Mouse (Mus musculus) erythroblast, embryonic 14.5 days (primary cell): ENCODE measurements around the gene Utrn.

ENCODE experiments used
- GATA1 ChIP-seq: IDR thresholded peaks from 2 replicates; pipeline ENCODE4 v1.6.1; 2012; ENCODE audit warnings: low read length, inconsistent platforms, mixed read lengths
- TAL1 ChIP-seq: IDR thresholded peaks from 3 replicates; pipeline ENCODE4 v1.6.1; 2012; ENCODE audit warnings: low read length, inconsistent platforms, mixed read lengths

GRCm38 (mm10) chr10:12572759-12573158, 296.4 kb downstream of the Utrn start:
- TF ChIP-seq GATA1 (no peak), TAL1 (no peak)
